Mouse (Mus musculus) forebrain, embryonic 16.5 days (tissue): ENCODE data around the gene Rbfox1. TPM values are rescaled to one million over a fixed set of nuclear protein-coding genes. Genes with fewer than 3 reads are reported as not detected.

ENCODE experiments used
- ATAC-seq: fragments of 200-750 bp; cut with Nextera tagmentation; 2 replicates; pipeline ENCODE4 v1.8.0; 2017; ENCODE audit warnings: mild to moderate bottlenecking, moderate library complexity
- H3K27ac ChIP-seq: fragments of 300-500 bp; sonication (generic); 2 replicates; pipeline ENCODE4 v1.5.1; 2014; ENCODE audit warnings: low read length, control low read depth
- H3K27me3 ChIP-seq: fragments of 300-500 bp; sonication (generic); replicated peaks from 2 replicates; pipeline ENCODE4 v1.6.1; 2014; ENCODE audit warnings: low read length; ENCODE audit not compliant: control insufficient read depth, insufficient read depth
- H3K36me3 ChIP-seq: fragments of 300-500 bp; sonication (generic); 2 replicates; pipeline ENCODE4 v1.6.1; 2014; ENCODE audit not compliant: control insufficient read depth, insufficient read depth
- H3K4me1 ChIP-seq: fragments of 300-500 bp; sonication (generic); replicated peaks from 2 replicates; pipeline ENCODE4 v1.6.1; 2014; ENCODE audit warnings: low read length; ENCODE audit not compliant: control insufficient read depth, insufficient read depth
- H3K4me2 ChIP-seq: fragments of 300-500 bp; sonication (generic); 2 replicates; pipeline ENCODE4 v1.6.1; 2014; ENCODE audit warnings: mild to moderate bottlenecking, low read length, control low read depth
- H3K4me3 ChIP-seq: fragments of 300-500 bp; sonication (generic); replicated peaks from 2 replicates; pipeline ENCODE4 v1.5.1; 2014; ENCODE audit warnings: mild to moderate bottlenecking, low read length, control low read depth
- H3K9ac ChIP-seq: fragments of 300-500 bp; sonication (generic); replicated peaks from 2 replicates; pipeline ENCODE4 v1.6.1; 2014; ENCODE audit warnings: low read depth, low read length, control low read depth
- H3K9me3 ChIP-seq: fragments of 300-500 bp; sonication (generic); 2 replicates; pipeline ENCODE4 v1.6.1; 2016; ENCODE audit warnings: low read length; ENCODE audit not compliant: control insufficient read depth
- WGBS: fragments of 180-500 bp; shearing (Covaris S2); extraction: QIAGEN DNeasy Blood & Tissue Kit; methylation state at CpG from one replicate; pipeline ENCODE4 v1.1.7; 2014; 5-methylcytosine and 5-hydroxymethylcytosine counted together
- polyA plus RNA-seq: library from polyadenylated mRNA; unstranded; fragments of >200 nt; fragmentation: Nextera tagmentation; extraction: Ambion mirVana; gene quantifications from 2 replicates; pipeline ENCODE4 v1.2.1, GENCODE M21; 2015

The Rbfox1 gene
- polyA plus RNA-seq, 1 experiment from 2014 or later = 210 TPM

DNA sequence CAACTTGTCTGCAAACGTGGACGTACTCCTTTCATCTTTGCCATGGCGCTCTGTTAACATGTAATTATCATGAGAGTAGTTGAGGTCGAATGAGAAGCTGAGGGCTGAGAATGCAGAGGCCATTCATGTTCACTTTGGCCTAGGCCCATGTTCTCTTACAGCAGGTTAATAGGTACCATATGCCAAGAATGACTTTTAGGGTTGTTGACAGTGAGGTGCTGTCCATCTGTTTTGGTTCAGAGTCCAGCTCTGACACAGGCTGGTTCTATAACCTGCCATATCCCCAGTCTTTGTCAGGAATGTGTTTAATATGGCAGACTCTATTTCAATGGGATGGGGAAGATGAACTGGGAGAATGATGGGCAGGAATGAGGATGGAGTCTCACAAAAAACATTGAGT, 1174.4 kb downstream of the Rbfox1 start:
- no peaks in the 10 kb centered on the region for H3K9me3 ChIP-seq
- WGBS = 76% methylated on average over 4 of the region's 4 CpGs
- no peak overlapping the region for H3K9ac ChIP-seq
- H3K4me3 ChIP-seq = no peak overlapping the region
- ATAC-seq = no peak
- H3K4me2 ChIP-seq = no peak overlapping the region
- H3K27ac ChIP-seq = no peak overlapping the region
- H3K4me1 ChIP-seq = no peaks in the 10 kb centered on the region
- no peaks in the 10 kb centered on the region for H3K36me3 ChIP-seq
- no peaks in the 10 kb centered on the region for H3K27me3 ChIP-seq

DNA sequence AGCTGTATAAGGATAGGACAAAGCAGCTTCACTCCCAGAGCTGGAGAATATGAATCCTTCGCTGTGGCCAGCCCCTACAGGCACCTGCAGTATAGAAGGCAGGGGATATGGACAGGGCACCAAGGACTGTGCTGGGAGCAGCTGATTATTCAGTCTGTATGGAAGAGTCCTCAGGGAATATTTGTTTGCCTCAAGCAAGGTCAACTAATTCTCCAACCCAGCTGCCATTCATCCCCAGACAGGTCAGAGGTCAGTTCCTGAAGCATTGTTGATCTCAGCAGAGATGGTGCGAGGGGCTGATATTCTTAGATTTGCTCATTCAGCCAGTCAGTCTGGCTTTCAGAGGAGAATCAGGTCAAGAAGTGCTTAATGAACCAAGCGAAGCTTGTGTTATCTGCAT, 1175.7 kb downstream of the Rbfox1 start:
- Histone ChIP-seq H3K27ac (no peak overlapping the region), H3K4me1 (no peaks in the 10 kb centered on the region), H3K9me3 (no peaks in the 10 kb centered on the region), H3K4me2 (no peak overlapping the region), H3K27me3 (no peaks in the 10 kb centered on the region), H3K9ac (no peak overlapping the region), H3K36me3 (no peaks in the 10 kb centered on the region), H3K4me3 (no peak overlapping the region)
- no peak for ATAC-seq
- WGBS = 48% methylated on average over 3 of the region's 3 CpGs

DNA sequence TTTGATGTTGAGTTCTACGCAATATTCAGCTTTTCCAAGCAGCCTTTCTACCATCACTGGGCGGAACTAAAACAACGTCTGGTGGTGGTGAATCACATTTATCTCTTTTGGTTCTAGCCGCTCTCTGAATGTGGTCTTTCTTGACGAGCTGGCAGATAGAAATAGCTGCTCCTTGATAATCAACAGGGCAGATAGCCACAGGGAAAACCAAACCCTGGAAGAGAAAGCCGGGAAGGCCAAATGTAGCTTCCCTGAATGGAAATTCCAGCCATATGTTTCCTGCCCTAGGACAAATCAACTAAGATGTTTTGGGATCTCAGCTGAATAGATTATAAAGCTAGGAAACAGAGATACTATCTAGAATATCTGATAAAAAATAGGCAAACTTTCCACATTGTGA, 1177.4 kb downstream of the Rbfox1 start:
- 91% methylated on average over 6 of the region's 6 CpGs for WGBS
- Histone ChIP-seq H3K27ac (no peak overlapping the region), H3K9me3 (no peaks in the 10 kb centered on the region), H3K4me1 (no peaks in the 10 kb centered on the region), H3K4me3 (no peak overlapping the region), H3K9ac (no peak overlapping the region), H3K4me2 (no peak overlapping the region), H3K36me3 (no peaks in the 10 kb centered on the region), H3K27me3 (no peaks in the 10 kb centered on the region)
- ATAC-seq = no peak

DNA sequence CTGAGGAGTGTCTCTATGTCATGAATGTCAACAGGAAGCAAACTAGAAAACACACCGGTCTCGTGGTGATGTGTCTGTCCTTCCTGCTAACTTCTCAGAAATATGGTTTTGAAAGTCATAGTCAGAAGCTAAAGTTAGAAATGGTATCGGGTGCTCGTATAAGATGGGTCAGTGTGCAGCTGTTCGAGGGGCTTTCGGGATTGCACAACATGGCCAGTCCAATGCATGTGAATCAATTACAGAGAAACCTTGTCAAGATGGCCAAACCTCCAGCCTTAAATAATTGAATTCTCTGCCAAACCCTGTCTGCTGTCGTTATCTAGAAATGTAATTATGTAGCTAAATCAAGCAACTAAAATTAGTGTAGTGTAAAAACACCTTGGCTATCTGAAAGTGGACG, 1182.0 kb downstream of the Rbfox1 start:
- Histone ChIP-seq H3K4me1 (peaks cover 9% of the 10 kb centered on the region), H3K27me3 (no peaks in the 10 kb centered on the region), H3K4me3 (no peak overlapping the region), H3K4me2 (no peak overlapping the region), H3K27ac (no peak overlapping the region), H3K9ac (no peak overlapping the region), H3K9me3 (no peaks in the 10 kb centered on the region), H3K36me3 (no peaks in the 10 kb centered on the region)
- no peak for ATAC-seq
- 83% methylated on average over 8 of the region's 8 CpGs for WGBS

DNA sequence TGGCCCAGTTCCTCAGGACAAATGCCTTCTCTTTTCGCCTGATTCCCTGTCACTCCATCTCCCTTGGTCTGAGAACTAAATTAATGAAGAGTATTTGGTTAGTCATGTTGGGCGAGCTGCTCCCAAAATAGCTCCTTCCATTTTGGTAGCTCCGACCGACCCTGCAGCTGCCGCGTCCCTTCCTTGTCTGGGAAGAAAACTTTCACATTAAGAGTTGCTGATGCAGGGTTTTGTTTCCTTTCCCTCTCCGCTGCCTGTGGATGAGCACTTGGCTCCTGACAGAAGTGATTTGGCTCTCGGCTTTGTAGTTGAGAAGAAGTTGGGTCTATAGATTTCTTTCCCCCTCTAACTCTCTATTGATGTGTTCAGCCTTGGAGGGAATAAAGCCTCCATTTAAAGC, 1184.4 kb downstream of the Rbfox1 start:
- H3K4me3 ChIP-seq = no peak overlapping the region
- 26% methylated on average over 8 of the region's 8 CpGs for WGBS
- no peak overlapping the region for H3K27ac ChIP-seq
- H3K4me2 ChIP-seq = peak overlapping the region; percentile 22
- H3K4me1 ChIP-seq = peaks cover 9% of the 10 kb centered on the region
- H3K36me3 ChIP-seq = no peaks in the 10 kb centered on the region
- no peaks in the 10 kb centered on the region for H3K9me3 ChIP-seq
- no peaks in the 10 kb centered on the region for H3K27me3 ChIP-seq
- no peak overlapping the region for H3K9ac ChIP-seq
- ATAC-seq = no peak

DNA sequence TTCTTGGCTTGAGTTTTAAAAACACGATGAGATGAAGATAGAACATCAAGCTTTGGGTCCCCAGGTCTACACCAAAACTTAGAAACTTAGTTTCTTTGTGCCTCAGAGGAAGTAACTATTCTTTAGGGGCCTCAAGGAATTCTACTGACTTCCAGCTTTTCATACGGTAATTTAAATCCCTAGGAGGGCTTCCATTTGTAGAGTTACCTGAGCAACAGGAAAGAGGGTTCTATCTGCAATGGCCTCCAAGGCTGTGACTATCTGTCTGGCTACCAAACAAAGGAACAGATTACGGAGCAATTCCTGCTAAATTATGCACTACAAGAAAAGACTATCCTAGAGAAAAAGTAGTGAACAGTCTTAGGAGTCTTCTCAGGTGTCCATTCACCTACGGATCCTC, 1189.6 kb downstream of the Rbfox1 start:
- no peaks in the 10 kb centered on the region for H3K36me3 ChIP-seq
- no peak overlapping the region for H3K4me2 ChIP-seq
- H3K9ac ChIP-seq = no peak overlapping the region
- H3K9me3 ChIP-seq = no peaks in the 10 kb centered on the region
- H3K4me1 ChIP-seq = peaks cover 9% of the 10 kb centered on the region
- no peaks in the 10 kb centered on the region for H3K27me3 ChIP-seq
- 84% methylated on average over 4 of the region's 4 CpGs for WGBS
- no peak overlapping the region for H3K27ac ChIP-seq
- ATAC-seq = no peak
- H3K4me3 ChIP-seq = no peak overlapping the region

DNA sequence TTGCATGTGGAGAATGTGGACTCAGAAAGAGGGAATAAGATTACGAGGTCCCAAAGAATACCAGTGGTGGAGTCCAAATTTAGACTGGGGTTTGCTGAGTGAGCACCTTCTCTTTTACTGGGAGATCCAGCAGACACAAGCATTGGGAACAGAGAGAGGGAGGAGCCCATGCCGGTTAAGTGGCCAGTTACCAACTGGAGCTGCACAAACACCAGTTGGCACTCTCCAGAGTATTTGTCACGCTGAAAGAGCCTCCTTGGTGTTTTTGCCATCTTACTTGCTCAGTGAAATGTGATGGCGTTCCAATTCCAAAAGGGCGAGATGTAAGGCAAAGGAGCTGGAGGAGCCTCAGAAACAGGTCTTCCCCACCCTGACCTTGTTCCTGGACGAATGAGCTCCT, 1190.6 kb downstream of the Rbfox1 start:
- Histone ChIP-seq H3K9me3 (no peaks in the 10 kb centered on the region), H3K9ac (no peak overlapping the region), H3K4me3 (no peak overlapping the region), H3K4me2 (no peak overlapping the region), H3K36me3 (no peaks in the 10 kb centered on the region), H3K4me1 (peaks cover 4% of the 10 kb centered on the region; the same call in 1 of the 2 replicates), H3K27ac (no peak overlapping the region), H3K27me3 (no peaks in the 10 kb centered on the region)
- no peak for ATAC-seq
- 79% methylated on average over 6 of the region's 6 CpGs for WGBS

DNA sequence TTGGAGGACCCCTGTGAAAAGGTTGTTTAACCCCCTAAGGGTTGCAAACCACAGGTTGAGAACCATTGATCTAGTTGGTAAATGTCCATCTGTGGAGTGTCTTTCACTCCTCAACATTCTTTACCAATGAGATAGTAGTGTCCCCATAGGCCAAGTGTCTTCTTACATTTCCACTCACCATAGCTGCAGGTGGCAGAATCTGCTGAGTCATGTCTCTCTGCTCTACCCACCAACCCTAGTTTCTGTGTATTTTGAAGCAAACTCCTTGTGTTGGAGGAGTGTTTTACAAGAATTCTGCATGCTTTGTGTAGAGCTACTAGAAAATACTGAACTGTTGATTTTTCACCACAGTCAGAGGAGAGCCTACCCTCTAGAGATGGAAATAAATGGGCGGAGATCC, 1191.2 kb downstream of the Rbfox1 start:
- H3K27ac ChIP-seq = no peak overlapping the region

DNA sequence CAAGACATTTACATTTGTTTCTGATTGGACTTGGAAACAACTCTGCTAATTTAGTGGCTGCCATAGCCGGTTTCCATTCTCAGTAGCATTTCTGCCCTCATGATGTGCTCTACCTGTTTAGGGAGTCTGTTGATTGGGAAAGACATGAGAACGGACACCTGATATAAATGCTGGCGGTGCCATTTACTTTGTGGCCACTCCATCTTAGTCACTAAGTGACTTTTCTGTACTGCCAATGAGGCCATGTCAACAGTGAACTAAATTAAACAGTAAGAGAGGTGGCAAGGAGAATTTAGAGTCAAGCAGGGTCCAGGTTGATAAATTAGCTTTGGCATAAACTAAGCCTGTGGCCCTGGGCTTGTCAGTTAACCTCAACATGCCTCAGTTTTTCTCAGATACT, 1191.6 kb downstream of the Rbfox1 start:
- no peak overlapping the region for H3K27ac ChIP-seq
- H3K9ac ChIP-seq = no peak overlapping the region
- no peak overlapping the region for H3K4me3 ChIP-seq
- no peak for ATAC-seq
- H3K4me1 ChIP-seq = peaks cover 9% of the 10 kb centered on the region
- H3K9me3 ChIP-seq = no peaks in the 10 kb centered on the region
- H3K27me3 ChIP-seq = no peaks in the 10 kb centered on the region
- WGBS = 95% methylated on average over 3 of the region's 3 CpGs
- no peaks in the 10 kb centered on the region for H3K36me3 ChIP-seq
- H3K4me2 ChIP-seq = no peak overlapping the region

More for the DNA sequence above, 1191.2 kb downstream of the Rbfox1 start:
- Histone ChIP-seq H3K36me3 (no peaks in the 10 kb centered on the region), H3K4me2 (no peak overlapping the region), H3K9me3 (no peaks in the 10 kb centered on the region), H3K4me3 (no peak overlapping the region), H3K9ac (no peak overlapping the region), H3K4me1 (peaks cover 6% of the 10 kb centered on the region), H3K27me3 (no peaks in the 10 kb centered on the region)
- 90% methylated on average over 1 of the region's 1 CpGs for WGBS
- no peak for ATAC-seq

DNA sequence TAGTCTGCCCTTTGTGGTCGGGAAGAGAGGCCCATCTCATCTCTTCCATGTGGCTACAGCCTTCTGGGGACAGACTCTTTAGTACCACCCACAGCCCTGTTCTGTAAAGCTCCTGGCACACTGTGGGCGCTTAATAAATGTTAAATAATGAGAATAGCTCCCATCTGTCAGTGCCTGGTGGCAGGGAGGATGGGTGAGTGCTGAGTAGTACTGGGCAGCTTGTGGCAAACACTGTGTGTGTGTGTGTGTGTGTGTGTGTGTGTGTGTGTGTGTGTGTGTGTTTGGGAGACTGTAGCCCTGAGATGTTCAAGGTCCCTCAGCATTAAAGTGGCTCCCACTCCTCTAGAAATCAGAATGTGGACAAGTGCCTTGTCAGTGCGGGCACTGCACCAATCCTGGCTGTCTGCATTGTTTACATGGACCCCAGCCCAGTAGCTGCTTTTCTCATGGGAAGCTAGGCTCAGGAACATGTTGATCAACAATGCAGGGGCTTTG, 1196.0 kb downstream of the Rbfox1 start:
- H3K36me3 ChIP-seq = no peaks in the 10 kb centered on the region
- no peak overlapping the region for H3K4me2 ChIP-seq
- WGBS = 42% methylated on average over 3 of the region's 3 CpGs
- no peak overlapping the region for H3K9ac ChIP-seq
- peak overlapping the region; percentile 8; the same call in 1 of the 2 replicates for H3K27ac ChIP-seq
- no peak overlapping the region for H3K4me3 ChIP-seq
- ATAC-seq = peak; percentile 95
- peaks cover 12% of the 10 kb centered on the region for H3K4me1 ChIP-seq
- no peaks in the 10 kb centered on the region for H3K9me3 ChIP-seq
- no peaks in the 10 kb centered on the region for H3K27me3 ChIP-seq
